Mouse (Mus musculus) neutrophil, adult 5-6 weeks (primary cell): ENCODE results near the gene Micu1. TPM values are rescaled to one million over a fixed set of nuclear protein-coding genes. Genes with fewer than 3 reads are reported as not detected.

Source experiments
- ATAC-seq: fragments of 151-379, 151-347 bp; 2 replicates; pipeline ENCODE4 v1.8.0; 2017; ENCODE audit warnings: mild to moderate bottlenecking, moderate TSS enrichment; ENCODE audit not compliant: insufficient number of reproducible peaks, poor library complexity, low FRiP score, severe bottlenecking; ENCODE audit errors: extremely low read depth
- total RNA-seq: library from RNA; stranded (forward); fragments of 200-1000 nt; gene quantifications from 2 replicates; pipeline ENCODE4 v1.2.3, GENCODE M21; 2017

Gene Micu1
- total RNA-seq, 1 experiment from 2014 or later, result 52.5 TPM

- no peak for ATAC-seq
Measured at GRCm38 (mm10) chr10:59768369-59769079, 66.2 kb downstream of the Micu1 start.

- ATAC-seq, result no peak
Measured at GRCm38 (mm10) chr10:59771375-59772048, 69.2 kb downstream of the Micu1 start.

GRCm38 (mm10) chr10:59772049-59772397 is 69.7 kb downstream of the Micu1 start:
- no peak for ATAC-seq

GRCm38 (mm10) chr10:59773441-59774140 is 71.3 kb downstream of the Micu1 start:
- ATAC-seq, result no peak

- ATAC-seq, result no peak
Measured at GRCm38 (mm10) chr10:59774141-59774534, 71.9 kb downstream of the Micu1 start.

GRCm38 (mm10) chr10:59777246-59777645 is 75.0 kb downstream of the Micu1 start:
- ATAC-seq, result no peak

GRCm38 (mm10) chr10:59778137-59778710 is 75.9 kb downstream of the Micu1 start:
- no peak for ATAC-seq

GRCm38 (mm10) chr10:59780698-59781097 is 78.4 kb downstream of the Micu1 start:
- no peak for ATAC-seq

GRCm38 (mm10) chr10:59781205-59781931 is 79.1 kb downstream of the Micu1 start:
- ATAC-seq, result no peak

- no peak for ATAC-seq
Measured at GRCm38 (mm10) chr10:59784731-59785685, 82.7 kb downstream of the Micu1 start.

GRCm38 (mm10) chr10:59786289-59786688 is 84.0 kb downstream of the Micu1 start:
- ATAC-seq, result no peak

GRCm38 (mm10) chr10:59787140-59787800 is 85.0 kb downstream of the Micu1 start:
- ATAC-seq, result no peak

- no peak for ATAC-seq
Measured at GRCm38 (mm10) chr10:59787870-59788269, 85.6 kb downstream of the Micu1 start.

- no peak for ATAC-seq
Measured at GRCm38 (mm10) chr10:59790291-59790929, 88.1 kb downstream of the Micu1 start.

GRCm38 (mm10) chr10:59791896-59792295 is 89.6 kb downstream of the Micu1 start:
- no peak for ATAC-seq

- ATAC-seq, result no peak
Measured at GRCm38 (mm10) chr10:59792575-59793176, 90.4 kb downstream of the Micu1 start.

GRCm38 (mm10) chr10:59793454-59793853 is 91.2 kb downstream of the Micu1 start:
- ATAC-seq, result no peak
